Mouse (Mus musculus): ENCODE results near the gene Gm49388.

- TF ChIP-seq HCFC1 (IDR thresholded peaks at IDR 0.05; ENCODE audit: borderline replicate concordance, insufficient read depth, low read length) (no peak), ZC3H11A (IDR thresholded peaks at IDR 0.05; ENCODE audit: borderline replicate concordance, low read depth, low read length) (no peak), MAFK (IDR thresholded peaks at IDR 0.05; ENCODE audit: insufficient read depth, low read depth, low read length) (no peak), ZNF384 (IDR thresholded peaks at IDR 0.05; ENCODE audit: low read depth, low read length) (no peak)
Observed at GRCm38 (mm10) chr7:127785308-127785707, at the start of gene Gm49388.
